In genomic region chr4:133094255-133094654, GRCm38 (mm10) we compare ENCODE assay signal across 10 mouse cellular contexts. TPM values are rescaled to one million over a fixed set of nuclear protein-coding genes. Genes with fewer than 3 reads are reported as not detected.
DNase-seq lines count a peak whose midpoint lies in the region; ATAC-seq and TF ChIP-seq lines count a peak whose summit lies in the region.
"Had no signal": no experiment of that assay in that cellular context is flagged by ENCODE, and none has a peak within 500 bp of the region (broad histone marks: within the 10 kb centered on the region; RNA-seq: fewer than 3 reads in every experiment).

No protein-coding gene starts in this region.

- H3K4me3 ChIP-seq in heart, embryonic 13.5 days = no peak overlapping the region
- no peak overlapping the region for H3K4me3 ChIP-seq in spleen, adult 2 months (ENCODE audit: extremely low read depth, insufficient read depth, insufficient read length)
- no peak overlapping the region for H3K4me3 ChIP-seq in intestine, embryonic 14.5 days (ENCODE audit: low read depth, low read length)
- no peak overlapping the region for H3K4me3 ChIP-seq in stomach, embryonic 15.5 days (replicated peaks)
- H3K4me3 ChIP-seq: liver, embryonic 13.5 days had no signal

- peak overlapping the region; percentile 61 for H3K4me2 ChIP-seq in heart, embryonic 13.5 days
- no peak overlapping the region for H3K4me2 ChIP-seq in intestine, embryonic 14.5 days (ENCODE audit: low read length)
- H3K4me2 ChIP-seq in stomach, embryonic 15.5 days = no peak overlapping the region

- WGBS in heart, embryonic 13.5 days = 64% methylated on average over 1 of the region's 1 CpGs
- 53% methylated on average over 1 of the region's 1 CpGs for WGBS in spleen, adult 2 months
- WGBS in intestine, embryonic 14.5 days = 44% methylated on average over 1 of the region's 1 CpGs
- WGBS in stomach, embryonic 15.5 days = 33% methylated on average over 1 of the region's 1 CpGs

- no peaks in the 10 kb centered on the region for H3K9me3 ChIP-seq in heart, embryonic 13.5 days
- no peaks in the 10 kb centered on the region for H3K9me3 ChIP-seq in intestine, embryonic 14.5 days (ENCODE audit: control insufficient read depth, low read length)
- no peaks in the 10 kb centered on the region for H3K9me3 ChIP-seq in stomach, embryonic 15.5 days
- H3K9me3 ChIP-seq: liver, embryonic 13.5 days had no signal

- H3K4me1 ChIP-seq in heart, embryonic 13.5 days = peaks cover 65% of the 10 kb centered on the region
- peaks cover 54% of the 10 kb centered on the region for H3K4me1 ChIP-seq in spleen, adult 2 months (ENCODE audit: control insufficient read depth, insufficient read depth, insufficient read length)
- peaks cover 63% of the 10 kb centered on the region for H3K4me1 ChIP-seq in intestine, embryonic 14.5 days (replicated peaks; ENCODE audit: control insufficient read depth, insufficient read depth, low read length)
- H3K4me1 ChIP-seq in stomach, embryonic 15.5 days = peaks cover 63% of the 10 kb centered on the region

- no peaks in the 10 kb centered on the region for H3K36me3 ChIP-seq in heart, embryonic 13.5 days
- no peaks in the 10 kb centered on the region for H3K36me3 ChIP-seq in spleen, adult 2 months (ENCODE audit: control insufficient read depth, insufficient read depth, low read length)
- no peaks in the 10 kb centered on the region for H3K36me3 ChIP-seq in intestine, embryonic 14.5 days (ENCODE audit: control insufficient read depth, insufficient read depth, low read length)
- H3K36me3 ChIP-seq in stomach, embryonic 15.5 days = no peaks in the 10 kb centered on the region
- H3K36me3 ChIP-seq: liver, embryonic 13.5 days had no signal

- no peaks in the 10 kb centered on the region for H3K27me3 ChIP-seq in heart, embryonic 13.5 days (replicated peaks)
- H3K27me3 ChIP-seq in spleen, adult 2 months (ENCODE audit: control insufficient read depth, insufficient read depth, low read length) = no peaks in the 10 kb centered on the region
- no peaks in the 10 kb centered on the region for H3K27me3 ChIP-seq in intestine, embryonic 14.5 days (replicated peaks; ENCODE audit: control insufficient read depth, insufficient read depth, low read length)
- no peaks in the 10 kb centered on the region for H3K27me3 ChIP-seq in stomach, embryonic 15.5 days (replicated peaks)

- peak overlapping the region; percentile 80 for H3K9ac ChIP-seq in heart, embryonic 13.5 days
- H3K9ac ChIP-seq in intestine, embryonic 14.5 days (ENCODE audit: low read length) = no peak overlapping the region
- H3K9ac ChIP-seq in stomach, embryonic 15.5 days = no peak overlapping the region
- H3K9ac ChIP-seq: liver, embryonic 13.5 days had no signal

- intact Hi-C loops in heart, postnatal 36 days (cut with DNase I) = loop anchor here (5.0 kb wide), 1 partner anchor 37 kb away; no protein-coding TSS in a partner anchor

- no peak for ATAC-seq in heart, embryonic 13.5 days (ENCODE audit: extremely low read depth, insufficient number of reproducible peaks, low FRiP score, low TSS enrichment)
- no peak for ATAC-seq in intestine, embryonic 14.5 days (replicated peaks; ENCODE audit: low FRiP score, low TSS enrichment, low read depth)
- ATAC-seq in stomach, embryonic 15.5 days (ENCODE audit: insufficient read depth, low FRiP score, low read depth) = no peak

- no peak for TF ChIP-seq CTCF in spleen, adult 2 months (IDR thresholded peaks at IDR 0.05; ENCODE audit: extremely low read depth, insufficient read depth, insufficient read length, insufficient replicate concordance)

- DNase-seq in heart, postnatal 36 days = no peak
- no peak for DNase-seq in spleen, adult 2 months (ENCODE audit: low read depth in 1 of 2, low spot score in 2 of 2)
- no peak for DNase-seq in spleen, postnatal 10 days (ENCODE audit: low spot score in 2 of 2)
- DNase-seq in intestine, embryonic 14.5 days (ENCODE audit: low spot score) = no peak
- DNase-seq in cerebellum, adult 18-20 months = no peak
- no peak for DNase-seq in layer of hippocampus, postnatal 25 days (ENCODE audit: extremely low spot score in 1 of 2, low spot score in 1 of 2)
- DNase-seq: adrenal gland, postnatal 14 days; liver, embryonic 13.5 days had no signal

- no peak for TF ChIP-seq POLR2A in spleen, adult 2 months (IDR thresholded peaks at IDR 0.05; ENCODE audit: low read depth, low read length)

- peak overlapping the region; percentile 99 for H3K27ac ChIP-seq in heart, embryonic 13.5 days (replicated peaks)
- peak overlapping the region; percentile 34 for H3K27ac ChIP-seq in spleen, adult 2 months (ENCODE audit: insufficient read depth, low read length)
- H3K27ac ChIP-seq in intestine, embryonic 14.5 days (ENCODE audit: low read depth) = peak overlapping the region; percentile 33; the same call in 1 of the 2 replicates
- peak overlapping the region; percentile 94 for H3K27ac ChIP-seq in stomach, embryonic 15.5 days

RNA-seq across cellular contexts. Expression of gene Wasf2, which starts 36.0 kb away (rescaled TPM):
- polyA plus RNA-seq in heart, embryonic 13.5 days (2015; fragmentation: Nextera tagmentation; extraction: Ambion mirVana) = 64.6 and 72.7 TPM in 2 replicates
- total RNA-seq in heart, postnatal 36 days (2021) = 10 to 100 TPM; 81.4 to 89.2 TPM
- polyA plus RNA-seq in spleen, adult 2 months (2012; rRNA removed) = 76.2 and 87.6 TPM in 2 replicates
- 79.6 and 88.3 TPM in 2 replicates for polyA plus RNA-seq in intestine, embryonic 14.5 days (2014; fragmentation: Nextera tagmentation; extraction: Ambion mirVana)
- 109 TPM in 2 replicates for polyA plus RNA-seq in stomach, embryonic 15.5 days (2015; fragmentation: Nextera tagmentation; extraction: Ambion mirVana)
- total RNA-seq in layer of hippocampus, postnatal 25 days (2021) = 10 to 100 TPM; 28.9 to 32.8 TPM

Comparison
In these comparisons a context has a peak if more than half of its experiments do, and no peak if none do; other contexts are left out.
1. H3K27ac ChIP-seq: peak in every context shown above with its lines; median percentile 99 in heart, embryonic 13.5 days; 94 in stomach, embryonic 15.5 days; 34 in spleen, adult 2 months; 33 in intestine, embryonic 14.5 days.